Mouse (Mus musculus): ENCODE results near the gene Itga2b. TPM values are rescaled to one million over a fixed set of nuclear protein-coding genes. Genes with fewer than 3 reads are reported as not detected.

Itga2b gene
- polyA plus RNA-seq, 1 experiment = 3.4 TPM

GRCm38 (mm10) chr11:102479581-102479980 is 9.7 kb upstream of the Itga2b start:
- Histone ChIP-seq H3K36me3 (ENCODE audit: control insufficient read depth, insufficient read depth, low read length) (peaks cover 6% of the 10 kb centered on the region; the same call in 1 of the 2 replicates), H3K27ac (ENCODE audit: control insufficient read depth, insufficient read depth, low read depth, low read length) (no peak overlapping the region)
- TF ChIP-seq POLR2A (IDR thresholded peaks at IDR 0.05; ENCODE audit: control insufficient read depth, low read depth, low read length) (no peak), CTCF (IDR thresholded peaks at IDR 0.05; ENCODE audit: control insufficient read depth, insufficient read depth, insufficient replicate concordance, low read depth, low read length) (no peak)

GRCm38 (mm10) chr11:102478671-102479070 is 8.7 kb upstream of the Itga2b start:
- Histone ChIP-seq H3K36me3 (ENCODE audit: control insufficient read depth, insufficient read depth, low read length) (peaks cover 6% of the 10 kb centered on the region; the same call in 1 of the 2 replicates), H3K4me1 (ENCODE audit: control insufficient read depth, insufficient read depth, low read length) (no peaks in the 10 kb centered on the region), H3K27me3 (ENCODE audit: control insufficient read depth, insufficient read depth, low read length) (no peaks in the 10 kb centered on the region), H3K27ac (ENCODE audit: control insufficient read depth, insufficient read depth, low read depth, low read length) (no peak overlapping the region), H3K4me3 (ENCODE audit: control insufficient read depth, low read depth, low read length) (peak overlapping the region; percentile 44)
- no peak for TF ChIP-seq POLR2A (IDR thresholded peaks at IDR 0.05; ENCODE audit: control insufficient read depth, low read depth, low read length)

More at GRCm38 (mm10) chr11:102479581-102479980, 9.7 kb upstream of the Itga2b start:
- no peaks in the 10 kb centered on the region for H3K27me3 ChIP-seq (ENCODE audit: control insufficient read depth, insufficient read depth, low read length)
- H3K4me3 ChIP-seq (ENCODE audit: control insufficient read depth, low read depth, low read length) = no peak overlapping the region
- H3K4me1 ChIP-seq (ENCODE audit: control insufficient read depth, insufficient read depth, low read length) = no peaks in the 10 kb centered on the region

DNA sequence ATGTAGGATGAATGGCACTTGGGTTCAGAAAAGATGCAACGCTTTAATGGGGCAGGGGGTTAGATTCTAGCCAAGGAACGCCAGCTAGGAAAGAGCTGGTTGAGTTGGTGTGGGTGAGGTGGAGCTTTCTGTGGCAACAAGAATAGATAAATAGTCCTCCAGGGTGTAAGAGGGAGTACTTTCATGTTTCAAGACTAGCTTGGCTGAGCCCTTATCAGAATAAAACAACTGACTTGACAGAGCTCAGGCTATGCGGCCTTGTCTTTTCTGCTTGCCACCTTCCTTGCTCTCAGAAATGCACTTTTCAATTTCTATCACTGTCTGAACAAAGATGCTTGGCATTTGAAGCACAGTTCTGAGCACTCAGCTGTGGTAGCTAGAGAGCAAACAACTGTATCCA is 5.1 kb upstream of the Itga2b start:
- Histone ChIP-seq H3K36me3 (ENCODE audit: control insufficient read depth, insufficient read depth, low read length) (peaks cover 4% of the 10 kb centered on the region; the same call in 1 of the 2 replicates), H3K4me3 (ENCODE audit: control insufficient read depth, low read depth, low read length) (no peak overlapping the region), H3K27ac (ENCODE audit: control insufficient read depth, insufficient read depth, low read depth, low read length) (no peak overlapping the region), H3K4me1 (ENCODE audit: control insufficient read depth, insufficient read depth, low read length) (no peaks in the 10 kb centered on the region), H3K27me3 (ENCODE audit: control insufficient read depth, insufficient read depth, low read length) (no peaks in the 10 kb centered on the region)
- TF ChIP-seq POLR2A (IDR thresholded peaks at IDR 0.05; ENCODE audit: control insufficient read depth, low read depth, low read length) = no peak
- TF ChIP-seq CTCF (IDR thresholded peaks at IDR 0.05; ENCODE audit: control insufficient read depth, insufficient read depth, insufficient replicate concordance, low read depth, low read length) = no peak

GRCm38 (mm10) chr11:102467041-102467631 is 2.8 kb downstream of the Itga2b start:
- H3K4me1 ChIP-seq (ENCODE audit: control insufficient read depth, insufficient read depth, low read length) = peaks cover 13% of the 10 kb centered on the region

DNA sequence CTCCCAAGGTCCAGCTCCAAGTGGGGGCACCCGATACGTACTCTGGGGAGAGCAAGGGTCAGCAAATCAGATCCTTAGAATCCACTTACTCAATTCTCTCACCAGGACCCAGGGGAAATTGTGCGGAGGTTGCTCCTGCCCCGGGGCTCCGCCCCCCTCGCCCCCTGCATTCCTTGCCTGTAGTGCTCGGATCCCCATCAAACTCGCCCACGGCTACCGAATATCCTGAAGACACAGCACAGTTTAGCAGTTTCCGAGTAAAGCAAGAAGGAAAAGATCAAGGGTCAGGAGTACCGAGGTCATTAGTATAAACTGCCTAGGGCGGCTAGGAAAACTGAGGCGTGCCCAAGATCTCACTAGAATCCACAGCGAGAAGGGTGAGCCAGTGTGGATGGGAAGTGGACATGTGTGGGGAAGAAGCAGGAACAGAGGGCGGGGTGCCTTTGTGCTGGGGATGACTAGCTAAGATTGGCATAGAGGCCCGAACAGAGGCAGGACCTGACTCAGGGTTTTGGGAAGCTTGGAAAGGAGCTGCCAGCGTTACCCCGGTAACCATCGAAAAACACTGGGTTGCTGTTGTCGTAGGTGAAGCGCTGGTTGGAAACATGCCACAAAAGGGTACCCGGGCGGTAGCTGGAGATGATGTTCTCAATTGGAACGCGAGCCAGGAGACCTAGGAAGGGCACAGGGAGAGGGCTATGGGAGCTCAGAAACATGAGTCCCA is 4.0 kb downstream of the Itga2b start:
- TF ChIP-seq POLR2A (IDR thresholded peaks at IDR 0.05; ENCODE audit: control insufficient read depth, low read depth, low read length) (no peak), CTCF (IDR thresholded peaks at IDR 0.05; ENCODE audit: control insufficient read depth, insufficient read depth, insufficient replicate concordance, low read depth, low read length) (no peak)
- Histone ChIP-seq H3K4me1 (ENCODE audit: control insufficient read depth, insufficient read depth, low read length) (peaks cover 13% of the 10 kb centered on the region), H3K27me3 (ENCODE audit: control insufficient read depth, insufficient read depth, low read length) (no peaks in the 10 kb centered on the region), H3K36me3 (ENCODE audit: control insufficient read depth, insufficient read depth, low read length) (no peaks in the 10 kb centered on the region), H3K4me3 (ENCODE audit: control insufficient read depth, low read depth, low read length) (no peak overlapping the region), H3K27ac (ENCODE audit: control insufficient read depth, insufficient read depth, low read depth, low read length) (no peak overlapping the region)

More at GRCm38 (mm10) chr11:102467041-102467631, 2.8 kb downstream of the Itga2b start:
- Histone ChIP-seq H3K27me3 (ENCODE audit: control insufficient read depth, insufficient read depth, low read length) (no peaks in the 10 kb centered on the region), H3K36me3 (ENCODE audit: control insufficient read depth, insufficient read depth, low read length) (no peaks in the 10 kb centered on the region), H3K27ac (ENCODE audit: control insufficient read depth, insufficient read depth, low read depth, low read length) (no peak overlapping the region), H3K4me3 (ENCODE audit: control insufficient read depth, low read depth, low read length) (peak overlapping the region; percentile 73)
- TF ChIP-seq POLR2A (IDR thresholded peaks at IDR 0.05; ENCODE audit: control insufficient read depth, low read depth, low read length) = no peak

GRCm38 (mm10) chr11:102464901-102465300 is 5.0 kb downstream of the Itga2b start:
- no peak for TF ChIP-seq CTCF (IDR thresholded peaks at IDR 0.05; ENCODE audit: control insufficient read depth, insufficient read depth, insufficient replicate concordance, low read depth, low read length)
- TF ChIP-seq POLR2A (IDR thresholded peaks at IDR 0.05; ENCODE audit: control insufficient read depth, low read depth, low read length) = no peak
- no peak overlapping the region for H3K4me3 ChIP-seq (ENCODE audit: control insufficient read depth, low read depth, low read length)

DNA sequence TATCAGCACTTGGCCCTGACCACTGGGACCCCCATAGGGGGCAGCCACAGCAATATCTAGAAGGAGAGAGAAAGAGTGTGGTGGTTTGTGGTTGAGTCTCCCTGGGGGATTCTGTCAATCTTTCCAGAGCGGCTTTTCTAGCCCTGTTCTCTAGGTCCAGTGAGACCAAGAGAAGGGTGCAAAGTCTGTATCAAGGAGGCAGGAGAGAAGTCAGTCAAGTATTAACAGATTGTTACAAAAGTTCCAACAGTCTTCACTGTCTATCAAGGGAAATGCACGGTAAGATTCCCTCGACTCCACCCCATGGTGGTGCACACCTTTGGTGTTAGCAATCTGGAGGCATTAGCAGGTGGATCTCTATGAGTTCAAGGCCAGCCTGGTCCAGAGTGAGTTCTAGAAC is 8.2 kb downstream of the Itga2b start:
- Histone ChIP-seq H3K4me3 (ENCODE audit: control insufficient read depth, low read depth, low read length) (no peak overlapping the region), H3K4me1 (ENCODE audit: control insufficient read depth, insufficient read depth, low read length) (peaks cover 6% of the 10 kb centered on the region), H3K27ac (ENCODE audit: control insufficient read depth, insufficient read depth, low read depth, low read length) (no peak overlapping the region), H3K36me3 (ENCODE audit: control insufficient read depth, insufficient read depth, low read length) (no peaks in the 10 kb centered on the region), H3K27me3 (ENCODE audit: control insufficient read depth, insufficient read depth, low read length) (no peaks in the 10 kb centered on the region)
- TF ChIP-seq CTCF (IDR thresholded peaks at IDR 0.05; ENCODE audit: control insufficient read depth, insufficient read depth, insufficient replicate concordance, low read depth, low read length) = no peak
- no peak for TF ChIP-seq POLR2A (IDR thresholded peaks at IDR 0.05; ENCODE audit: control insufficient read depth, low read depth, low read length)

More at GRCm38 (mm10) chr11:102464901-102465300, 5.0 kb downstream of the Itga2b start:
- Histone ChIP-seq H3K27ac (ENCODE audit: control insufficient read depth, insufficient read depth, low read depth, low read length) (no peak overlapping the region), H3K27me3 (ENCODE audit: control insufficient read depth, insufficient read depth, low read length) (no peaks in the 10 kb centered on the region), H3K4me1 (ENCODE audit: control insufficient read depth, insufficient read depth, low read length) (peaks cover 13% of the 10 kb centered on the region), H3K36me3 (ENCODE audit: control insufficient read depth, insufficient read depth, low read length) (no peaks in the 10 kb centered on the region)
